Comparison of ENCODE assay signal across 14 mouse cellular contexts in genomic region chr13:52014566-52014965, GRCm38 (mm10).
A peak's percentile ranks its signal among the peaks of the same experiment; 100 is the strongest.
DNase-seq lines count a peak whose midpoint lies in the region; ATAC-seq lines count a peak whose summit lies in the region.
"Had no signal": no experiment of that assay in that cellular context is flagged by ENCODE, and none has a peak within 500 bp of the region (broad histone marks: within the 10 kb centered on the region; RNA-seq: fewer than 3 reads in every experiment).

No protein-coding gene starts in this region.

- 65% methylated on average over 7 of the region's 7 CpGs for WGBS in embryonic facial prominence, embryonic 12.5 days
- 51% methylated on average over 7 of the region's 7 CpGs for WGBS in forebrain, embryonic 15.5 days
- 67% methylated on average over 7 of the region's 7 CpGs for WGBS in limb, embryonic 10.5 days
- WGBS in neural tube, embryonic 12.5 days, result 36% methylated on average over 7 of the region's 7 CpGs

- no peak overlapping the region for H3K4me2 ChIP-seq in embryonic facial prominence, embryonic 12.5 days (replicated peaks)
- no peak overlapping the region for H3K4me2 ChIP-seq in forebrain, embryonic 15.5 days (replicated peaks)
- no peak overlapping the region; the same call in 1 of the 2 replicates for H3K4me2 ChIP-seq in neural tube, embryonic 12.5 days (replicated peaks)
- H3K4me2 ChIP-seq: heart, embryonic 11.5 days had no signal

- H3K27ac ChIP-seq in embryonic facial prominence, embryonic 12.5 days, result peak overlapping the region; percentile 63
- peak overlapping the region; percentile 66 for H3K27ac ChIP-seq in forebrain, embryonic 15.5 days (replicated peaks)
- H3K27ac ChIP-seq in limb, embryonic 10.5 days, result peak overlapping the region; percentile 85
- H3K27ac ChIP-seq in neural tube, embryonic 12.5 days, result 0 out of 2 replicates have a peak overlapping the region, but pooled peaks have one; percentile 53
- H3K27ac ChIP-seq: gastrocnemius, adult 2 months; kidney, postnatal 0 days had no signal

- H3K4me3 ChIP-seq in embryonic facial prominence, embryonic 12.5 days, result no peak overlapping the region
- no peak overlapping the region for H3K4me3 ChIP-seq in forebrain, embryonic 15.5 days
- no peak overlapping the region for H3K4me3 ChIP-seq in limb, embryonic 10.5 days
- H3K4me3 ChIP-seq in neural tube, embryonic 12.5 days, result no peak overlapping the region
- H3K4me3 ChIP-seq: gastrocnemius, adult 2 months had no signal

- intact Hi-C loops in heart, postnatal 14 days (cut with DNase I), result no loop called here

- H3K9ac ChIP-seq in embryonic facial prominence, embryonic 12.5 days, result no peak overlapping the region
- H3K9ac ChIP-seq in forebrain, embryonic 15.5 days (replicated peaks), result no peak overlapping the region
- no peak overlapping the region for H3K9ac ChIP-seq in neural tube, embryonic 12.5 days

- DNase-seq in limb, embryonic 10.5 days (ENCODE audit: low spot score), result no peak
- DNase-seq in urinary bladder, postnatal 36 days (ENCODE audit: low spot score in 2 of 2), result no peak
- no peak for DNase-seq in heart, postnatal 14 days
- DNase-seq: adrenal gland, adult 8-10 months; gastrocnemius, adult 2 months; lung, postnatal 10 days had no signal

- no peaks in the 10 kb centered on the region for H3K27me3 ChIP-seq in embryonic facial prominence, embryonic 12.5 days
- no peaks in the 10 kb centered on the region for H3K27me3 ChIP-seq in forebrain, embryonic 15.5 days
- no peaks in the 10 kb centered on the region for H3K27me3 ChIP-seq in limb, embryonic 10.5 days (ENCODE audit: low read depth, poor library complexity, severe bottlenecking)
- H3K27me3 ChIP-seq in neural tube, embryonic 12.5 days (replicated peaks), result 0 out of 2 replicates have a peak, but pooled peaks cover 3% of the 10 kb centered on the region
- H3K27me3 ChIP-seq: Patski had no signal

- H3K4me1 ChIP-seq in embryonic facial prominence, embryonic 12.5 days, result peaks cover 18% of the 10 kb centered on the region
- H3K4me1 ChIP-seq in forebrain, embryonic 15.5 days, result peaks cover 24% of the 10 kb centered on the region
- peaks cover 39% of the 10 kb centered on the region for H3K4me1 ChIP-seq in limb, embryonic 10.5 days
- peaks cover 29% of the 10 kb centered on the region for H3K4me1 ChIP-seq in neural tube, embryonic 12.5 days

- H3K9me3 ChIP-seq in embryonic facial prominence, embryonic 12.5 days, result no peaks in the 10 kb centered on the region
- no peaks in the 10 kb centered on the region for H3K9me3 ChIP-seq in forebrain, embryonic 15.5 days
- no peaks in the 10 kb centered on the region for H3K9me3 ChIP-seq in limb, embryonic 10.5 days (replicated peaks)
- H3K9me3 ChIP-seq in neural tube, embryonic 12.5 days, result no peaks in the 10 kb centered on the region

- ATAC-seq in embryonic facial prominence, embryonic 12.5 days (ENCODE audit: insufficient number of reproducible peaks, insufficient read depth, low FRiP score, low TSS enrichment), result no peak
- ATAC-seq in forebrain, embryonic 15.5 days (replicated peaks), result peak; percentile 34; the same call in 1 of the 2 replicates
- peak; percentile 79 for ATAC-seq in neural tube, embryonic 12.5 days (ENCODE audit: low FRiP score, low read depth)
- no peak for ATAC-seq in megakaryocyte, adult 5-6 weeks (ENCODE audit: poor library complexity, severe bottlenecking)
- no peak for ATAC-seq in monocyte, adult 5-6 weeks (replicated peaks; ENCODE audit: insufficient number of reproducible peaks, low FRiP score, low TSS enrichment, poor library complexity, severe bottlenecking)
- ATAC-seq: Patski had no signal

- H3K36me3 ChIP-seq in embryonic facial prominence, embryonic 12.5 days, result no peaks in the 10 kb centered on the region
- H3K36me3 ChIP-seq in forebrain, embryonic 15.5 days, result no peaks in the 10 kb centered on the region
- H3K36me3 ChIP-seq in limb, embryonic 10.5 days, result no peaks in the 10 kb centered on the region
- H3K36me3 ChIP-seq in neural tube, embryonic 12.5 days, result no peaks in the 10 kb centered on the region

Comparison
In these comparisons a context has a peak if more than half of its experiments do, and no peak if none do; other contexts are left out.
1. ATAC-seq: peak in forebrain, embryonic 15.5 days (single experiment) and neural tube, embryonic 12.5 days (single experiment); none in embryonic facial prominence, embryonic 12.5 days (single experiment), megakaryocyte, adult 5-6 weeks (single experiment) and monocyte, adult 5-6 weeks (single experiment).
2. Peak in every context shown above with its lines, with median percentiles within 50 percentile points of each other: H3K27ac ChIP-seq.